Mouse (Mus musculus): ENCODE measurements around the gene Ctrc.

The Ctrc gene

DNA sequence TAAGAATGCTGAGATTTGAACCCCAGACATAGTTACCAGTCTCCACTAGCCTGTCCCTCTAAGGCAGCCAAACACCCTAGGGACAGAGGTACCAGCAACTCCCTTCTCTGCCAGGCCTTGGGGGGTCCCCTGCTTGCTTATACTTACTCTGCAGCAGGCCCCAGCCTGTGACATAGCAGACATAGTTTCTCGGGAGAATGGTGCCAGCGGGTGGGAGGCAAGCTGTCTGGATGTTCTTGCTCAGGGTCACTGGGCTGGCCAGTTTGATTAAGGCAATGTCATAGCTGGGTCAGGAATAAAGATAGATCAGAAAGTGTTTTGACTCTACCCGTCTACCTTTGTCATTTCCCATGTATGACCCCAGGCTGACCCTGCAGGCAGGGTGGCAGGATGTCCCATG, 25.0 kb downstream of the Ctrc start:
- DNase-seq (ENCODE audit: low spot score in 2 of 2), result no peak

- DNase-seq (ENCODE audit: low spot score in 2 of 2), result peak in 1 of 2 experiments; percentile 38
Measured at GRCm38 (mm10) chr4:141819316-141819715, 26.8 kb downstream of the Ctrc start.

- DNase-seq (ENCODE audit: low spot score in 2 of 2), result peak in 1 of 2 experiments; percentile 51
Measured at GRCm38 (mm10) chr4:141818861-141819260, 27.3 kb downstream of the Ctrc start.

DNA sequence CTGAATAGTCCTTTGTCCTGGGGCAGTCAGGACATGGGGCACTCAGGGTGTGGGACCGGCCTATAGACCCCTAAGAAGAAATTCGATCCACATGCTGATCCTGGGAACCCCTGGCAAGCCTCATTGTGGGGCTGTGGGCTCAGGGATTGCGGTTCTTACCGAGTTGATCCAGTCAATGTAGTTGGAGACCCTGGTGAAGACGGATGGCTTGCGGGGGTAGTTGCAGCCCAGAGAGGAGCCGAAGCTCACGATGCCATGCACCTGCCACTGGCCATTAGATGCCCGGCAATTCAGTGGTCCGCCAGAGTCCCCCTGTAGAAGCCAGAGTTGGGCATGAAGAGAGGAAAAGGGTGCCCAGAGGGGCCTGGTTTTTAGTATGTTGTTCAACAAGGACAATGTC, 28.5 kb downstream of the Ctrc start:
- peak in 1 of 2 experiments; percentile 52 for DNase-seq (ENCODE audit: low spot score in 2 of 2)

DNA sequence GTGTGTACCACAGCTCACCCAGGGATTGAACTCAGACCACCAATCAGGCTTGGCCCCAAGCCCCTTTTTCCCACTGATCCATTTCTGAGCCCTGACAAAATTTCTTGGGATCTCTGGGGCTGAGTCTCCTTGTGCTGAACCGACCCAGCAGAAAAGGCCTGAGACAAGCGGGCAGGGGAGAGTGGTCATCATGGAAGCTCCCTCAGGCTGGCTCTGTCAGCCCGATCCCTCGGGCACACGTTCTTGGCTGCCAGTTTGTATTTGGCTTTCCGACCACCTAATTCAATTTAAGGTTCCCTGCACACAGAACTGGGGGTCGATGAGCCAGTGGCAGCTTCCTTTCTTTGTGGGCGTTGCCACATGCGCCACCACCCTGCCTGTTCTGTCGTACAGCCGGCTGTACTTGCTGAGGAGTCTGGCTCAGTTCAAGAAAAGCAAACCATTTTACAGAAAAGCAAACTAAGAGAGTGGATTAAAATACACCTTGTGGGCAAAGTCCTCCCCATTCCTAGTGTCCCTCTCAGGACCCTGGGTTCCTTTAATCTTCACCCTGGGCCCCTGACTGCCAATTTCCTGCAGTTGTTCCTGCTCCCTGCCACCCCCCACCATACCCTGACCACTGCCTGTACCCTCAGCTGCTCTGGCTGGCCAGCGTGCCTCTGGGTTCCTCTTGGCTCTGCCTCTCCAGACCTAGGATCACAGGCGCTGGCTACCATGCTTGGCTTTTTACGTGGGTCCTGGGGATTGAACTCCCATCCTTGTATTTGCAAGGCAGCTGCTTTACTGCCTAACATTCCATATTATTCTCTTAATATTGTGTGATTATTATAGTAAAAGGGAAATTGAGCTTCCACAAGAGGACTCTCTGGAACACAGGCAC, 29.1 kb downstream of the Ctrc start:
- peak in 1 of 2 experiments; percentile 47 for DNase-seq (ENCODE audit: low spot score in 2 of 2)

GRCm38 (mm10) chr4:141816267-141816666, 29.9 kb downstream of the Ctrc start:
- peak in 1 of 2 experiments; percentile 45 for DNase-seq (ENCODE audit: low spot score in 2 of 2)

- DNase-seq (ENCODE audit: low spot score in 2 of 2), result peak in 1 of 2 experiments; percentile 52
Measured at GRCm38 (mm10) chr4:141811375-141811774, 34.8 kb downstream of the Ctrc start.

DNA sequence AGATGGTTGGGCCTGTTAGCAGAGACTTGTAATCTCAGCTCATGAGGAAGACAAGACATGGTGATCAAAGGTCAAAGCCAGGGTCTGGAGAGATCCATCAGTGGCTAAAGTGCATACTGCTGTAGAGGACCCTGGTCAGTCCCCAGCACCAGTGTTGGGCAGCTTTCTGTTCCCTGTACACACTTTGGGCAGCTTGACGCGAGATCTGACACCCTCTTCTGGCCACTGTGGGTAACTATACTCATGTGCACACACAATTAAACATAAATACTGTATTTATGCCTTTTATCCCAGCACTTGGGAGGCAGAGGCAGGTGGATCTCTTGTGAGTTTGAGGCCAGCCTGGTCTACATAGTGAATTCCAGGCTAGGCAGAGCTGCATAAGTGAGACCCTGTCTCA, 35.2 kb downstream of the Ctrc start:
- DNase-seq (ENCODE audit: low spot score in 2 of 2), result peak in 1 of 2 experiments; percentile 45

DNA sequence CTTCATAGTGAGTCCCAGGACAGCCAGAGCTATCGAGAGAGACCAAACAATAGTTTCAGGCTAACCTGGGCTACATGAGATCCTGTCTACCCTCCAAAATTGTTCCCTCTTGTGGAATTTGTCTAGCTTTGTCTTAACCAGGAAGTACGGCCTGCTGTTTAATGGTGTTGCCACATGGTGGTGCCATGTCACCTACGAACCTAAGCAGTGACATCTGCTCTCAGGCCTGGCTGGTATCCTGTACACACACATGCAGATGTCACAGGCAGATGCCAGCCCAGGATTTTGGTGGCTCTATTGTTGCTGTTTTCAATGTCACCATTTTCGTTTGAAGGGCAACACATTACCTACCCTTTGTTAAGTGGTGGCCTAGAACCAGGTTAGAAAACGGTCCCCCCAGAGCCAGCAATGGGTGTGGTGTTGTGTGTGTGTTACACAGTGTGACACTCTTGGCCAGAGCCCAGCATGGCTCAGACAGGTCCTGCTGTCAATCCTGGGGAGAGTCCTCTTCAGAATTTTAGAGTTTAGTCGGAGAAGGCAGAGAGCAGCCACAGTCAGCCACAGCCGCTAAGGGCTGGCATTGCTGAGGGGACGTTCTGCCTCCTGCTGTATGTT, 36.2 kb downstream of the Ctrc start:
- DNase-seq (ENCODE audit: low spot score in 2 of 2), result peak in 1 of 2 experiments; percentile 45

- DNase-seq (ENCODE audit: low spot score in 2 of 2), result peak in 1 of 2 experiments; percentile 55
Measured at GRCm38 (mm10) chr4:141805886-141806285, 40.3 kb downstream of the Ctrc start.

DNA sequence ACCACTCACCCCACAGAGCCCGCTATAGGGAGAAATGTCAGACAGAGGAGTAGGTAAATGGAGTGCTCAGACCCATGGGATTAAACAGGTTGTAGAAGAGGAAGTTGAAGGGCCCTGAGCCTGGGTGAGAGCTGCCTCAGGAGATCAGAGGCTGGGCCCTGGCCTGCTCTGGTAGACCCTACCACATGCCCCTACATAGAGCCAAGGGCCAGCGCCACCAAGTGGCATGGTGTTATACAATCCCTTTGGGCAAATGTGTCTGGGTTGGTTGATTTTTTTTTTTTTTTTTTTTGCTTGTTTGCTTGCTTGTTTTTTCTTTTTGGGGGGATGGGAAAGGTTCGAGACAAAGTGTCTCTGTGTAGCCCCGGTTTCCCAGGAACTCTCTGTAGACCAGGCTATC, 42.1 kb downstream of the Ctrc start:
- no peak for DNase-seq (ENCODE audit: low spot score in 2 of 2)

- DNase-seq (ENCODE audit: low spot score in 2 of 2), result no peak
Measured at GRCm38 (mm10) chr4:141797545-141797944, 48.6 kb downstream of the Ctrc start.

DNA sequence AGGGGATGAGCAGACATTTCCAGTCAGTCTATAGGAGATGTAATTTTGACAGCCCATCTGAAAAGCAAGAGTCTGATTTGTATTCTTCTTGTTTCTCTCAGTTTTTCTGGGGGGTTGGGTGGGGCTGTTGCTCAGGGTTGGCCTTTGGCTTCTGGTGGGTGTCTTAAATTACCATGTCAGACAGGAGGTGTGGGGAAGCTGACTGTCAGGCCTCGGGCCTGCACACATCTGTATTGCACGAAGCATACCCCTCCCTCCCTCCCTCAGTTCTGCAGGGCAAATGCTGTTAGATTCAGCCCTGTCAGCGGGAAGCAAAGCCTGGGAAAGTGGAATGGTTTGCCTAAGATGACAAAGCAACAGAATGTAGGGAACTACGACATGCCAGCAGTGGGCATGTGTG, 49.2 kb downstream of the Ctrc start:
- no peak for DNase-seq (ENCODE audit: low spot score in 2 of 2)

DNA sequence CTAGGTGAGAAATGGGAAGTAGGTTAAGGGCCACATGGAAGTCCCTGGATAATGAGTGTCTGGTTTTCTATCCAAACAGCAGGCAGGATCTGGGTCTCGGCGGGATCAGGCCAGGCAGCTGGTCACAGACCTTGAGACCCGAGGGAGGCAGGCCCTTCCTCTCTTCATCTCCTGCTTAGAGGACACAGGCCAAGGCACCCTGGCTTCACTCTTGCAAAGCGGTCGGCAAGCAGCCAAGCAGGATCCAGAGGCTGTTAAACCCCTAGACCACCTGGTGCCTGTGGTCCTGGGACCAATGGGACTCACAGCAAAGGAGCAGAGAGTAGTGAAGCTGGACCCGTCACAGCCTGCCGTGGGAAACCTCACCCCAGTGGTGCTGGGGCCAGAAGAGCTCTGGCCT, 49.8 kb downstream of the Ctrc start:
- no peak for DNase-seq (ENCODE audit: low spot score in 2 of 2)

- no peak for DNase-seq (ENCODE audit: low spot score in 2 of 2)
Measured at GRCm38 (mm10) chr4:141794152-141794535, 52.0 kb downstream of the Ctrc start.

DNA sequence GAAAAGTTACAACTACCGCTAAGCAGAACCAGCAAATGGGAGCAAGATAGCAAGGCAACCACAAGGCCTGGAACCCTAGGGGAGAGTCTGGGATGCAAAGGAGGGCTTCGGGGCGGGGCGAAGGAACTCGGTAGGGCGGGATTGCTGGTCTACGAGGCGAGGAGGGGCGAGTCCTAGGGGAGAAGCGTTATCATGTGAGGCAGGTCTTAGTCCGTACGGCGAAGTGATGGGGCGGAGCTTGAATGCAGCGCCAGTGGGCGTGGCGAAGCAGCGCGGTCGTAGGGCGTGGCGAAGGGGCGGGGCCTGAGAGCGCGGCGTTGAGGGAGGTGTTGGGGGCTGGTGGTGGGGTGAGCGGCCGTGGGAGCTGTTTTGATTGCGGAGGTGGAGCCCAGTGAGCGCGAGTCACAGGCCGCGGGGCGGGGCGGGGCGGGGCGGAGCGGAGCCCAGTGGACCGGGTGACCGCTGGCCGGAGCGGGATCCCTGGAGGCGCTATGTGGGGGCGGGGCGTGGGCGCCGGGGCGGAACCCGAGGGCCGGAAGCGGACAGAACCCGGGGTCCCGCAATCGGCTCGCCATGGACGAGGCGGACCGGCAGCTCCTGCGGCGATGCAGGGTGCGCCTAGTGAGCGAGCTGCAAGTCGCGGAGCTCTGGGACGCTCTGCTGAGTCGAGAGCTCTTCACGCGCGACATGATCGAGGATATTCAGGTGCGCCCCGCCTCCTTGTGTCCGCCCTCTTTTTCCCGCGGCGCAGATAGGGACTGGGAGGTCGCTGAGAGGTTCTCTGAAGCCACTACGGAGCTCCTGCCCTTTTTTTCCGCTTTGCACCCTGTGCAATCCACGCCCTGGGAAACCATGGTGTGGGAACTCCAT, 52.6 kb downstream of the Ctrc start, which contains the start of gene Casp9:
Gene Casp9, plus strand, starts transcription at position 331 of the 870 bp plus-strand sequence.
- DNase-seq (ENCODE audit: low spot score in 2 of 2), result peak; percentile 98 to 99

GRCm38 (mm10) chr4:141792554-141793281, 53.4 kb downstream of the Ctrc start:
- no peak for DNase-seq (ENCODE audit: low spot score in 2 of 2)

DNA sequence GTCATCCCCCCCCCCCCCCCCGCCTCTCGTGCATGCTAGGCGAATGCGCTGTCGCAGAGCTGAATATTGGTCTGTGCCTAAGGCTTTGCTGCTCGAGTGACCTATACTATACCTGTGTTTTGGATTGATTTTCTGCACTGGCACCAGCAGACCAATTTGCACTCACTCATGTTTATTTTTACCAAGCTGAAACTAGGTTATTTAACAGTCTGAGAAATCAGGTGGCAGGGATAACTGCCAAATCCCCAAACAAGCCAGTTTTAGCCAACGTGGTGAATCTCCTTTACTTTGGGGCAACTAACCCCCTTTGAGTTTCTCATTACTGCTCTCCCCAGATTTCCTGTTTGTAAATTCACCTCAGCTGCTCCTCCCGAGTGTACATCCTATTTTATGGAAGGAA, 54.2 kb downstream of the Ctrc start:
- no peak for DNase-seq (ENCODE audit: low spot score in 2 of 2)

DNA sequence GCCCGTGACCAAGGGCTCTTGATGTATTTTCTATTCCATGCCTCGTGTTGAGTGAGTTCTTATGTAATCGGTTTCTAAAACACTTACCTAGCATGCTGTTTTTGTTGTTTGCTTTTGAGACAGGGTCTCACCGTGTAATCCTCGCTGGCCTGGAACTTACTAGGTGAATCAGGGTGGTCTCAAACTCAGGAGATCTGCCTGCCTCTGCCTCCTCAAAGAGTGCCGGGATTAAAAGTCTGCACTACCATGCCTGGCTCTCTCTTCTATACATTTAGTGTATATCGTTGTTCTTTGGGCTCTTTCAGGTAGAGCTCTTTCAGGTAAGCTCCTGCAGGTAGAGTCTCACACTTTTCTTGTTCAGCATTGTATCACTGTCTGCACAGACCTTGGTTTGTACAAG, 54.7 kb downstream of the Ctrc start:
- no peak for DNase-seq (ENCODE audit: low spot score in 2 of 2)

DNA sequence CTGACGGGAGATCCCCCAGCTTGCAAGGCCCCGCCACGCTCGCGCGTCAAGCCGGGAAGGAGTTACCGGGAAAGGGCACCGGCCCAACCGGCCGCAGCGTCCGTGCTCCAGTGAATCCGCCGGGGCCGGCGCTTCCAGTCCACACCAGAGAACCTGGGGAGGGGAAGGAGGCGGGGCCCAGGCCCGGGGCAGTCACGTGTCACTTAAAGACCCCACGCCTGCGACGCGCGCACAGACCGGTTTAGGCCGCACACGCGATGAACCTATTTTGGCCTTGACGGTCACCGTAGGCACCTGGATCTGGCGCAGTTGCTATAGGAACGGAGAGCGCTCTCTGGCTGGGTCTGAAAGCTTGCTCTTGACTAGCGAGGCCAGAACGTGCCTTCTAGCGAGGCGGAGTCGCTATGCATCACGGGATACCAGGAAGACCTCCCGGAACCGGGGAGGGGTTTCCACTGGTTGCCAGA, 55.6 kb downstream of the Ctrc start, which contains the start of gene Dnajc16:
Gene Dnajc16, minus strand, starts transcription at position 408 of the 467 bp plus-strand sequence.
- peak; percentile 95 to 96 for DNase-seq (ENCODE audit: low spot score in 2 of 2)

Data from urinary bladder, postnatal 4 days (tissue).